Mouse (Mus musculus) heart, postnatal 25 days (tissue): ENCODE measurements around the gene Ddah1. TPM values are rescaled to one million over a fixed set of nuclear protein-coding genes. Genes with fewer than 3 reads are reported as not detected.
"Not testable (repeated sequence)": the region's sequence is repeated elsewhere in the genome, so short reads cannot be mapped to it uniquely, and the experiment has no call there.

Experiments used
- DNase-seq: peaks from one replicate; pipeline ENCODE4 v3.0.0; 2022; ENCODE audit warnings: low spot score
- intact Hi-C: fragments of 180-260 bp; cut with DNase I; formaldehyde crosslinking; loops from one replicate; pipeline ENCODE4 v1.15.1; 2025
- total RNA-seq, 2 experiments: library from RNA; stranded (reverse); gene quantifications; 2 replicates each; pipeline ENCODE4 v1.2.3; 2021

Gene Ddah1
- total RNA-seq, 2 experiments from 2014 or later = 8.6 to 9.6 TPM

DNA sequence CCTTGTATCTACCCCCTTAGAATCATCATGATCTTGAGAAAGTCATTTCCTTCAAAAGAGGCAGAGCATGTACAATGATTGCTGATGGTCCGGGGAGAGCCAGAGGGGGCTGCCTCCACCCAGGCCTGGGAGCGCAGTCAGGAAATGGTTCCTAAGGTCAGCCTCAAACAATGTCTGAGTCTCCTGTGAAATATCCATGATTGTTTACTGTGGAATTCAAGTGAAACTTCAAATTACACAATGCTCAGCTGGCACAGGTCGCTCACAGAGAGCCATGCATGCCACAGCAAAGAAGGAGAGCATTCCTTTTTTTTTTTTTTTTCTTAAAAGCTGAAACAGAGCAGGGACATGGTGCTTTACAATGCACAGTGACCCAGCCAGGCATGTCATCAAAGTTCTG, 134.0 kb downstream of the Ddah1 start:
- intact Hi-C loops = loop anchor here (5.0 kb wide), 1 partner anchor 95 kb away; no protein-coding TSS in a partner anchor
- no peak for DNase-seq

DNA sequence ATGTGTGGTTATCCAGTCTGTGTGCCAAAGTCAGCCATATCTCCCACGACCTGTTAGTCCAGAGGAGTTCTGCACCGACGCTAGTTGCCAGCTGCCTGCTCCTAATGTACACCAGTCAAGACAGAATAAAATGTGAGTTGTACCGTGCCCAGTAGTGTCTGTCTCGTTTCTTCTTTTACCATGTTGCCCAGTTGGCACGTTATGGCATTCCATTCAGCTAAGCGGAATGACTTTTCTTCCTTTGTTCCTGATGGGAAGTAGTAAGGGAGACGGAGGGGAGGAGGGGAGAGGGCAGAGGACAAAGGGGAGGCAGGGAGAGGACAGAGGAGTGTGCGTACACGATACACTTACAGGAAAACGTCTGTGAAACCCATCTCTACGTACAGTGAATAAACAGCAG, 135.7 kb downstream of the Ddah1 start:
- intact Hi-C loops = loop anchor here (5.0 kb wide), 1 partner anchor 97 kb away; no protein-coding TSS in a partner anchor
- DNase-seq = no peak

- intact Hi-C loops = no loop called here
- peak; percentile 40 for DNase-seq
Observed at GRCm38 (mm10) chr3:145897749-145898148, 139.3 kb downstream of the Ddah1 start.

- intact Hi-C loops = loop anchor here (5.0 kb wide), 1 partner anchor 493 kb away; no protein-coding TSS in a partner anchor
- DNase-seq = peak; percentile 39
Observed at GRCm38 (mm10) chr3:145899832-145900231, 141.4 kb downstream of the Ddah1 start.

DNA sequence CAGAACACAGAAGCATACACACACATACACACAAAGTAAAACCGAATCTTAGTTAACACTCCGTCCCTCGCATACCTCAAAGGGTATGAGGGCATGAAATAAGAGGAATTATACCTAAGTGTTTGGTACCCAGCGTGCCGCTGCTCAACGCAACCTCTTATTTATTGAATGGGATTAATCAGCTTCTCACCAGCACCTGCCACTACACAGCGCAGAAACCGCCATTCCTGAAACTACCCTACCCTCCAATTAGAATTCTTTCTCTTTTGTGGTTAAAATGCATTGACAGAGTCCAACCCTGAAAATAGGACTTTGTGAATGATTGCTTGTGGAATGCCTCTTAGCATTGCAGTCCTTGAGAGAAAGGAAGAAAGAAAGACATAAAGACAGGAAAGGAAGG, 145.1 kb downstream of the Ddah1 start:
- intact Hi-C loops = loop anchor here (5.0 kb wide), 1 partner anchor 496 kb away; no protein-coding TSS in a partner anchor

DNA sequence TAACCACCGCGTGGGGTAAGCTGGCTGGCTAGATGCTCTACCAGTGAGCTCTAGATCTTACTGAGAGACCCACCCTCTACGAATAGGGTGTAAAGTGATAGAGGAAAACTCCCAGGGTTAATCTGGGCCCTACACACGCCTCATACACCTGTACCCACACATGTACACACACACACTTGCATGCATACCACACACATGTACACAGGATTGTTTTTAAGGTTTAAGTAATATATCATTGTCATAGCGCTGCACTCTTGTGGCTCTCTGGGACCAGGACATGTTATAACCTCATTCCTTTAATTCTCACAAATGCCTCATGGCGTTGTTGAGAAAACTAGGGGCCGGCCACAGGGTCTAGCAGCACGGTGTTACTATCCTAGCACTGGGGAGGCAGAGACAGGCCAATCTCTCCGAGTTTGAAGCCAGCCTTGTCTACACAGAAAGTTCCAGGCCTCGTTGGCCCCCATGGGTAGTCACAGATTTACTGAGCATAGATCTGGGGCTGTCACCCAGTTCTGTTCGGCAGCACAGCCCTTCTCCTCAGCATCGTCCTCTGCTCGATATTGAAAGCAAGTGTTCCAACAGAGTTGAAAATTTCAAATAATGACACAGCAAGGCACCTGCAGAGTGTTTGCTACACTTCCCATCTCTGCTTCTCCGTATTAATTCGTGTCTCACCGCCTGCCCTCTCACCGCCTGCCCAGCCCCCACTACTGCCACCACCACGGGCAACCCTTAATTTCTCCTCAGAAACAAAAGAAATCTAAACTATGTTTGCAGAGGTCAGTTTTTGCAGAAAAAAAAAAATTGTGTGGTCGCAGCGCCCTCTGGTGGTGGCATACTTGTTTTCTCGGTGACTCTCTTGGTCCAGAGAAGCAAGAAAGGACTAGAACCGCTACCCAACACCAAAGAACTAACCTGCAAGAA, 146.6 kb downstream of the Ddah1 start:
- intact Hi-C loops = loop anchor here (1.0 to 5.0 kb wide), 5 partner anchors 50 to 498 kb away; partner anchors contain the start of gene Ccn1
- no peak for DNase-seq

More for the DNA sequence above, 145.1 kb downstream of the Ddah1 start:
- no peak for DNase-seq

DNA sequence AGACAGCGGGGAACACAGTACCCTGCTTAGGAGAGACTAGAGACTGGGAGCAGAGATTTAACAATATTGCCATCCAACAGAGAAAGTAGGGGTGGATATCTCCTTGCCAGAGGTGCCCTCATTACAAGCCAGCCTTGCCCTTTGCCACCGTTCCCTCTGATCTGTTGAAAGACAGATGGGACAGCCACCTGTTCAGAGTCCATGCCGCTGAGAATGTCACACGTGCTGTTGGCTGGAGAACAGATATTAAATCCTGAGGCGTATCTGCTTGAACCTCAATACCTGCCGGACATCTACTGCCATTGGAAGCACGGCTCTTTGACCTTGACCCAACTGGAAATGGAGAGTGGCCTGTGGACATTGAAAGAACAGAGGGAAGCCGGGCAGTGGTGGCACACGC, 148.1 kb downstream of the Ddah1 start:
- no peak for DNase-seq
- intact Hi-C loops = loop anchor here (1.0 to 5.0 kb wide), 3 partner anchors 48 to 259 kb away; partner anchors contain the start of gene Ccn1

DNA sequence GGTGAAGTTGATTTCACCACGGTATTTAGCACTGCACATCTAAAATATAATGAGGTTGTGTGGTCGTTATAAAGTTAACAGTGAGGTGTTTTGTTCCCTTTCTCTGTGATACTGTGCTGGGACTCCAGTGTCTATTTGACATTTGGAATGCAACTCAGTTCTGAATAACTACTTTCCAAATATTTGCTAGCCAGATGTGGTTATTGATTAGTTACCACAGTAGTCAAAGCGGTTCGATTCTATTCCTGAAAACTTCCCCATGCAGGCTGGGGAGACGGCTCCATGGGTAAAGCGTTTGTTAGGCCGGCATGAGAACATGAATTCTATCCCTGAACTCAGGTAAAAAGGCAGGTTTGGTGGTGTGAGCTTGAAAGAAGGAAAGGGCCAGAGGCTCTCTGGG, 154.0 kb downstream of the Ddah1 start:
- intact Hi-C loops = no loop called here
- DNase-seq = no peak

GRCm38 (mm10) chr3:145913263-145913662, 154.8 kb downstream of the Ddah1 start:
- no peak for DNase-seq
- intact Hi-C loops = no loop called here

GRCm38 (mm10) chr3:145913942-145914341, 155.5 kb downstream of the Ddah1 start:
- intact Hi-C loops, DNase-seq: not testable (repeated sequence)

DNA sequence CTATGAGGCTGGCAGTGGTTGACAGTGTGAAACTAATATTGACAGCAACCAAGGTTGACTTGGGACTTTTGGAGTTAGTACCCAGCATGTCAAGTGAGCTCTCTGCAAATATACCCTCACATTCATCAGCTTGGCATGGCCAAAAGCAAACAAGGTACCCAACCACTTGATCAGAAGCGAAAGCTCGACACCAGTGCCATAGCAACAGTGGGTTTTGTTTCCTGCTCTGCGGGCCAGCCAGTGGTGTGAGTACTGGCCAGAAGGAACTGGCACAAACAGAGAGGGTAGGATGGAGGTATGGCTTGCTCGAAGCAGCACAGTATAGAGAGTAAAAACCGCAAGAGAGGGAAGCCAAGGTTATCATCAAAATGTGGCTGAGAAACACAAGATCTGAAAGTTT, 157.9 kb downstream of the Ddah1 start:
- intact Hi-C loops = no loop called here
- DNase-seq = no peak

DNA sequence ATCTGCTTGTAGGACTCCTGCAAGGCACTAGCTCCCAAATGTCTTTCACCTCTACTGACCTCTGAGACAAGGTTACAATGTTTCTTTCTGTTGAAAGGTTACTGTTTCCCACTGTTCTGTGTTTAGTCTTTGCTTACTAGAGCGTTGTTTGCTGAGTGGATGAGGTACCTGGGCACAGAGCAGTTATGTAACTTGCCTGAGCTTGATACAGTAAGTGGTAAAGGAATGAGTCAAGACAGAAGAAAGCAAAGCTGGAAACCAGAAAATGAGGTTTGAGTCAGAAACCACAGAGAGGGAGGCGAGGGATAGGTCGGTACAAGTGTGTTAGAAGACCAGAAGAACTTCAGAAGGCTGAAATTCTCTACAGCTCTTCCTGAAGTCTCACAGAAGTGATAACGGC, 158.4 kb downstream of the Ddah1 start:
- intact Hi-C loops = no loop called here
- no peak for DNase-seq

- DNase-seq = no peak
- intact Hi-C loops = loop anchor here (5.0 to 10.0 kb wide), 2 partner anchors 270 to 797 kb away; no protein-coding TSS in a partner anchor
Observed at GRCm38 (mm10) chr3:145922019-145922854, 163.8 kb downstream of the Ddah1 start, which contains the start of gene Bcl10. TSS of gene Bcl10 (plus strand) at chr3:145922804.

DNA sequence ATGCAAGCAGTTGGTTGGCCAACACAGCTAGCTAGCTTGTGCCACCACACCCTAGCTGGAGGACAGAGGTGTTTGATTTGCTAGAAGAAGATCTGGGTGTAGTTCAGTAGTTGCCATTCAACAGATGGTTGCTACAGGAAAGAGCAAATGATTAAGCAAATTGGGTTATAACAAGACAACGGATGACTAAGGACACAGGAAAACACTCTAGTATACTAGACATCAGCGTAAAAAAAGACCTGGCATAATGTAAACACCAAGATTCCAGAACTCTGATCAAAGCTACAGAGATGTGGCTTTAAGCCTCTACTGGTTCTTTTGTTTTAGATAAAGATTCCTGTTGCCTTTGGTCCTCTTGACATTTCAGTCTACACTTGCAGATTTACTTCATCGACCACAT, 164.5 kb downstream of the Ddah1 start:
- DNase-seq = no peak
- intact Hi-C loops = loop anchor here (5.0 to 10.0 kb wide), 2 partner anchors 271 to 798 kb away; no protein-coding TSS in a partner anchor

DNA sequence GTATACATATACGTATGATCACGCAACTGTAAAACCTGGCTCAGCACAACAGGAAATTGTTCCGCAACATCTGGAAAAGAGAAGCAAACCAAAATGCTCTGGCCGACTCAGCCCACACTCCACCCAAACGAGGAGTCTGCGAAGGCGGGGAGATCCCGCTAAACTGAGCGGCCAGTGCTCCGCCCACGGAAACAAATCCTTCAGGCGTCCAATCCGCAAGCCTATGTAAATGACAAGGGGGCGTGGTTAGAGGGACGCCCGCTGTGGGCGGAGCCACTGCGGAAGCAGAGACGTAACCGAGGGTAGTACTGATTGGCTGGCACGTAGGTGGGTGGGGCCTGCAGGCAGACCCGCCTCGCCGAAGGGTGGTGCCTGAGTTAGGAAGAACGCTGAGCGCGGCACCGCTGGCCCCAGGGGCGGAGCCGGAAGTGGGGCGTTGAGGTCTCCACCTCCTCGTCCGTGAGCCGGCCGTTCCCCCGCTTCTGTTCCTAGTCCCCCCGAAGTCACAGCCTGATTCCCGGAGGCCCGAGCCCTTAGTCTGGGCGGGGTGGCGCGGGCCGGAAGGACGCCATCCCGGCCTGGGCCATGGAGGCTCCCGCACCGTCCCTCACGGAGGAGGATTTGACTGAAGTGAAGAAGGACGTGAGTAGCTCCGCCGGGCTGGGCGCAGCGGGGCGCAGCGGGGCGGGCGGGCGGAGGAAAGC, 165.6 kb downstream of the Ddah1 start:
- peak; percentile 99 for DNase-seq
- intact Hi-C loops = loop anchor here (5.0 to 10.0 kb wide), 2 partner anchors 272 to 799 kb away; no protein-coding TSS in a partner anchor

- intact Hi-C loops = loop anchor here (5.0 to 10.0 kb wide), 2 partner anchors 272 to 800 kb away; no protein-coding TSS in a partner anchor
- peak; percentile 31 for DNase-seq
Observed at GRCm38 (mm10) chr3:145924649-145925337, 166.3 kb downstream of the Ddah1 start.

DNA sequence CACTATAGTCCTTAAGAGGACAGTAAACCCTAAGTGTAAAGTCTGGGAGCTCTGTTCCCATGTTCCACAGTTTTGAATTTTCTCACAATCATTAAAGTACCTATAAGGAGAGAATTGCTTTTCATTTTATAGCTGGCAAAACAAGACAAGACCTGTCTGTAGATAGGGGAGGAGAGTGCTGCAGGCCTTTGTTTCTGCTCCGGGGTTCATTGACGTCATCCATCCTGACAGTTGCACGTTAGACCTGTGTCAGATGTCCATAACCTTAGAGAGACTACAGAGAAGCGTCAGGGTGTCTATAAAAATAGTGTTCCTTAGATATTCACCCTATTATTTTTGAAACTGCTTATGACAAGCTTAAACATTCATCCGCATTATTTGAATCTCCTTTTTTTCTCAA, 167.0 kb downstream of the Ddah1 start:
- no peak for DNase-seq
- intact Hi-C loops = loop anchor here (10.0 kb wide), 1 partner anchor 801 kb away; no protein-coding TSS in a partner anchor

DNA sequence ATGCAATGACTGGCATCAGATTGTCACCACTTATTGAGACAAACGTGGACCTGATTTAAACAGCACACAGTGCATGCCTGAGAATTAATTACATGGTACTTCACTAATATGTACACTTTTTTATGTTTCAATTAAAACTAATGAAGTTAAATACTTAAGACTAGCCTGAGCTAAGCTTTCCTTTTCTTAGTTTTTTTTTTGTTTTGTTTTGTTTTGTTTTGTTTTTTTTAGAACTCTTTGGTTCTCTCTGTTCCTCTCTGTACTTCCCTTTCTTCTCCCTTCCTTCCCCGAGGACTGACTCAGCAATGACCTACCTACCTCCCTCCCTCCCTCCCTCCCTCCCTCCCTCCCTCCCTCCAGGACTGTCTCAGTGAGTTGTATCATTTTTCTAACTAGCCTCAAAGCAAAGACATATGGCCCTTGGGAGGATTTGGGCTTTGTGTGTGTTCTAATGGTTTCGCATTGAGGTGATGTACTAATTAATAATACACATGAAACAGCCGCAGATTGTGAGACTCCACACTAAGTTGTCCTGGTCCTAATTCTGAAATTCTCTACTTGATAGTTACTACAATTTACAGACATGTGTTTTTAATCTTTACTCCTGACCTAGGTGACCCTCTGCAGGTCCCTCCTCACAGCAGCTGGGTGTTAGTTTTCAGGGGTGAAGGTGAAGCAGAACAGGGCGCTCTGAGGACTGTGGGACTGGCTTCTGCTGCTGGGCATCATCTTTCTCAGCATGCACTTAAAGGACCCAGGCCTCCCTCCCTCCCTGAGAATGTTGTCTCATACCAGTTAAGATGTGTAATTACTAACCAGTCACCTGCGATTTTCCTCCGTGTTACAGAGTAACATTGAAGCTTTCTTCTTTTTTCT, 171.3 kb downstream of the Ddah1 start:
- intact Hi-C loops = loop anchor here (10.0 kb wide), 1 partner anchor 805 kb away; no protein-coding TSS in a partner anchor
- no peak for DNase-seq
